21 mouse cellular contexts compared by ENCODE assay signal in the genomic region with DNA sequence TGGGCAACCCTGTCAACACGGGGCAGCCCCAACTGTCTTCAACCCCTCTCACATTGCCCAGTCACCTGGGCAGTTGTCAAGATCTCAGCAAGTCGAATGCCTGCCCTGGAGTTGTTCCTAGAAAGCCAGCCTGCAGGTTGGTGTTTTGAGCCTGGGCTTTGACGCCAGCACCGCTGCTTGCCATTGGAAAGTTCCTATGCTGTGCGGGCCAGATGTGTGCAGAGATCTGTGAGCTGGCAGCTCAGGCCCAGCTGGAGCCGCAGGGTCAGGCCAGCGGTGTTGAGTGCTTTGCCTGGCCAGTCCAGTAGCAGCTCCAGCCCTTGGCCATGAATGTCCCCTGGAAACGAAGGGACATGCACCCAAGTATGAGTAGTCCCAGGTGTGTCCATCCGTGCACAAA. TPM values are rescaled to one million over a fixed set of nuclear protein-coding genes. Genes with fewer than 3 reads are reported as not detected.
A peak's percentile ranks its signal among the peaks of the same experiment; 100 is the strongest.
DNase-seq lines count a peak whose midpoint lies in the region; TF ChIP-seq lines count a peak whose summit lies in the region.
"Had no signal": no experiment of that assay in that cellular context is flagged by ENCODE, and none has a peak within 500 bp of the region (broad histone marks: within the 10 kb centered on the region; RNA-seq: fewer than 3 reads in every experiment).

No protein-coding gene starts in this region.

- TF ChIP-seq EP300 in CH12.LX (IDR thresholded peaks at IDR 0.05; ENCODE audit: low read length), result no peak

- H3K4me1 ChIP-seq in heart, embryonic 10.5 days, result peaks cover 72% of the 10 kb centered on the region
- H3K4me1 ChIP-seq in CH12.LX (ENCODE audit: control insufficient read depth in 1 of 2, insufficient read depth in 2 of 2), result peaks cover 33 to 71% of the 10 kb centered on the region in 2 experiments

- TF ChIP-seq RAD21 in CH12.LX (IDR thresholded peaks at IDR 0.05; ENCODE audit: low read depth, low read length), result no peak

- 0 out of 2 replicates have a peak overlapping the region, but pooled peaks have one; percentile 4 for H3K27ac ChIP-seq in gastrocnemius, adult 2 months
- no peak overlapping the region for H3K27ac ChIP-seq in heart, embryonic 10.5 days
- no peak overlapping the region for H3K27ac ChIP-seq in CH12.LX (ENCODE audit: insufficient read depth, low read depth)
- H3K27ac ChIP-seq: embryonic facial prominence, embryonic 10.5 days; embryonic facial prominence, embryonic 12.5 days; forebrain, embryonic 13.5 days; forebrain, embryonic 15.5 days had no signal

- dilution Hi-C loops in CH12.LX (cut with MboI; ENCODE audit: extremely low pct_ligation_motif_present, extremely low pct_unique_long_range_greater_than_20kb, low sequenced_read_pairs), result no loop called here

- H3K27me3 ChIP-seq in heart, embryonic 10.5 days (ENCODE audit: insufficient read depth, poor library complexity, severe bottlenecking), result no peaks in the 10 kb centered on the region
- no peaks in the 10 kb centered on the region for H3K27me3 ChIP-seq in CH12.LX (replicated peaks)
- H3K27me3 ChIP-seq: embryonic facial prominence, embryonic 12.5 days; forebrain, embryonic 13.5 days; forebrain, embryonic 15.5 days; Patski had no signal

- no peaks in the 10 kb centered on the region for H3K79me2 ChIP-seq in CH12.LX (replicated peaks; ENCODE audit: control insufficient read depth, extremely low read depth, insufficient read depth, poor library complexity, severe bottlenecking)

- H3K9ac ChIP-seq in CH12.LX (ENCODE audit: insufficient read depth, low read depth), result no peak overlapping the region
- H3K9ac ChIP-seq: embryonic facial prominence, embryonic 12.5 days; forebrain, embryonic 13.5 days; forebrain, embryonic 15.5 days; forebrain, postnatal 0 days had no signal

- DNase-seq in gastrocnemius, adult 2 months, result peak; percentile 50
- DNase-seq in gastrocnemius, postnatal 10 days, result no peak
- DNase-seq in heart, adult 11 months, result peak; percentile 84
- no peak for DNase-seq in heart, embryonic 10.5 days (ENCODE audit: low spot score)
- DNase-seq in CH12.LX (ENCODE audit: extremely low read depth), result peak; percentile 34
- no peak for DNase-seq in layer of hippocampus, postnatal 10 days (ENCODE audit: low spot score in 2 of 2)
- DNase-seq: adrenal gland, adult 2 months; adrenal gland, postnatal 14 days; adrenal gland, postnatal 36 days; cerebellum, adult 11-12 months; cerebellum, adult 2 months; cerebellum, adult 9-10 months; cerebellum, postnatal 10 days; cerebellum, postnatal 25 days; forebrain, postnatal 0 days had no signal

- in situ Hi-C loops in CH12.LX (cut with MboI; ENCODE audit: low pct_ligation_motif_present, low pct_unique_long_range_greater_than_20kb, low sequenced_read_pairs), result no loop called here

- H3K9me3 ChIP-seq in heart, embryonic 10.5 days, result no peaks in the 10 kb centered on the region
- H3K9me3 ChIP-seq in CH12.LX (replicated peaks; ENCODE audit: low read length), result no peaks in the 10 kb centered on the region
- H3K9me3 ChIP-seq: embryonic facial prominence, embryonic 10.5 days; embryonic facial prominence, embryonic 12.5 days; forebrain, embryonic 13.5 days; forebrain, embryonic 15.5 days; G1E had no signal

- 84% methylated on average over 9 of the region's 9 CpGs for WGBS in heart, embryonic 10.5 days

- H3K36me3 ChIP-seq in heart, embryonic 10.5 days, result peaks cover 5% of the 10 kb centered on the region
- H3K36me3 ChIP-seq in CH12.LX (replicated peaks in 1 of 2; ENCODE audit: control insufficient read depth in 1 of 2, insufficient read depth in 1 of 2, low read length in 1 of 2), result peaks cover 0 to 19% of the 10 kb centered on the region in 2 experiments
- H3K36me3 ChIP-seq: forebrain, embryonic 15.5 days; G1E had no signal

- H3K4me2 ChIP-seq in CH12.LX (ENCODE audit: insufficient read depth, low read depth, poor library complexity, severe bottlenecking), result no peak overlapping the region
- H3K4me2 ChIP-seq: embryonic facial prominence, embryonic 12.5 days; forebrain, embryonic 13.5 days; forebrain, embryonic 15.5 days had no signal

- H3K4me3 ChIP-seq in gastrocnemius, adult 2 months, result no peak overlapping the region
- H3K4me3 ChIP-seq in heart, embryonic 10.5 days, result no peak overlapping the region
- no peak overlapping the region for H3K4me3 ChIP-seq in CH12.LX (replicated peaks in 1 of 3; ENCODE audit: low read depth in 2 of 3, low read length in 2 of 3, poor library complexity in 1 of 3)
- H3K4me3 ChIP-seq: embryonic facial prominence, embryonic 10.5 days; embryonic facial prominence, embryonic 12.5 days; forebrain, embryonic 13.5 days; forebrain, embryonic 15.5 days had no signal

- TF ChIP-seq POLR2A in CH12.LX (IDR thresholded peaks at IDR 0.05; ENCODE audit: low read depth, low read length), result no peak

- intact Hi-C loops in gastrocnemius, adult 2 months (cut with DNase I), result no loop called here

- no peak for TF ChIP-seq CTCF in gastrocnemius, adult 2 months (IDR thresholded peaks at IDR 0.05)
- TF ChIP-seq CTCF in CH12.LX (conservative IDR thresholded peaks at IDR 0.05 in 1 of 2, IDR thresholded peaks at IDR 0.05 in 1 of 2; ENCODE audit: low read depth in 2 of 2, low read length in 2 of 2), result no peak

TF ChIP-seq in CH12.LX, 34 proteins besides CTCF, POLR2A, EP300 and RAD21:
- TF ChIP-seq ETS1 (conservative IDR thresholded peaks at IDR 0.05; ENCODE audit: low read depth, low read length) (peak; percentile 38; the same call in 1 of the 2 replicates), PAX5 (IDR thresholded peaks at IDR 0.05; ENCODE audit: low read length) (no peak), ZC3H11A (IDR thresholded peaks at IDR 0.05; ENCODE audit: low read depth, low read length) (no peak), E2F4 (IDR thresholded peaks at IDR 0.05; ENCODE audit: insufficient replicate concordance, low read depth, low read length) (no peak)

RNA-seq across cellular contexts. Expression of a gene that starts 14.2 kb away (rescaled TPM):
- 1 to 10 TPM; 2.5 to 7.1 TPM for total RNA-seq in gastrocnemius, adult 2 months (2021)
- 10 to 100 TPM; 25.1 to 32.5 TPM for total RNA-seq in gastrocnemius, postnatal 10 days (2021)
- 14.9 and 16.8 TPM in 2 replicates for polyA plus RNA-seq in heart, embryonic 10.5 days (2016; fragmentation: Nextera tagmentation; extraction: Ambion mirVana)
- total RNA-seq in CH12.LX (2012; rRNA removed) (5.3 and 6.7 TPM in 2 replicates), CH12.LX (2014; rRNA removed) (1.7 and 2.4 TPM in 2 replicates)
- 11.3 and 13.2 TPM in 2 replicates for polyA plus RNA-seq in CH12.LX (2012; ENCODE audit: insufficient read length, low read depth)
- 10 to 100 TPM; 28.3 to 28.5 TPM for total RNA-seq in layer of hippocampus, postnatal 10 days (2021)
- polyA plus RNA-seq: G1E had no signal

Comparison
In these comparisons a context has a peak if more than half of its experiments do, and no peak if none do; other contexts are left out.
1. DNase-seq: peak in gastrocnemius, adult 2 months (single experiment), heart, adult 11 months (single experiment) and CH12.LX (single experiment); none in gastrocnemius, postnatal 10 days (single experiment), heart, embryonic 10.5 days (single experiment) and layer of hippocampus, postnatal 10 days (0 of 2).